Mouse (Mus musculus) hindbrain, embryonic 16.5 days (tissue): ENCODE measurements at regions not wholly inside any gene's neighbourhood (a gene's known extent, or its start where the extent isn't known, plus 50 kb on each side); places are given as distances from the start of the nearest gene placed in this dataset.
"Not testable (repeated sequence)": the region's sequence is repeated elsewhere in the genome, so short reads cannot be mapped to it uniquely, and the experiment has no call there.

ENCODE experiments used
- ATAC-seq: fragments of 200-750 bp; cut with Nextera tagmentation; 2 replicates; pipeline ENCODE4 v1.8.0; 2017; ENCODE audit warnings: moderate TSS enrichment, moderate library complexity
- H3K27ac ChIP-seq: fragments of 300-500 bp; sonication (generic); 2 replicates; pipeline ENCODE4 v1.5.1; 2014; ENCODE audit warnings: low read depth, mild to moderate bottlenecking, control low read depth, low read length, moderate library complexity
- H3K27me3 ChIP-seq: fragments of 300-500 bp; sonication (generic); replicated peaks from 2 replicates; pipeline ENCODE4 v1.6.1; 2014; ENCODE audit warnings: low read length; ENCODE audit not compliant: control insufficient read depth, insufficient read depth
- H3K36me3 ChIP-seq: fragments of 300-500 bp; sonication (generic); 2 replicates; pipeline ENCODE4 v1.6.1; 2014; ENCODE audit warnings: mild to moderate bottlenecking, low read length, moderate library complexity, mixed read lengths; ENCODE audit not compliant: control insufficient read depth, insufficient read depth
- H3K4me1 ChIP-seq: fragments of 300-500 bp; sonication (generic); 2 replicates; pipeline ENCODE4 v1.6.1; 2014; ENCODE audit warnings: low read depth, low read length; ENCODE audit not compliant: control insufficient read depth, insufficient read depth
- H3K4me2 ChIP-seq: fragments of 300-500 bp; sonication (generic); 2 replicates; pipeline ENCODE4 v1.6.1; 2014; ENCODE audit warnings: mild to moderate bottlenecking, low read length, control low read depth, moderate library complexity
- H3K4me3 ChIP-seq: fragments of 300-500 bp; sonication (generic); 2 replicates; pipeline ENCODE4 v1.5.1; 2014; ENCODE audit warnings: mild to moderate bottlenecking, low read length, control low read depth, moderate library complexity
- H3K9ac ChIP-seq: fragments of 300-500 bp; sonication (generic); 2 replicates; pipeline ENCODE4 v1.6.1; 2014; ENCODE audit warnings: low read depth, mild to moderate bottlenecking, control low read depth, low read length, moderate library complexity
- H3K9me3 ChIP-seq: fragments of 300-500 bp; sonication (generic); 2 replicates; pipeline ENCODE4 v1.6.1; 2014; ENCODE audit warnings: mild to moderate bottlenecking, low read length, moderate library complexity; ENCODE audit not compliant: control insufficient read depth
- WGBS: fragments of 180-500 bp; shearing (Covaris S2); extraction: QIAGEN DNeasy Blood & Tissue Kit; methylation state at CpG from one replicate; pipeline ENCODE4 v1.1.7; 2014; 5-methylcytosine and 5-hydroxymethylcytosine counted together

- WGBS, result 12% methylated on average over 4 of the region's 4 CpGs
- Histone ChIP-seq H3K4me3 (no peak overlapping the region), H3K36me3 (no peaks in the 10 kb centered on the region), H3K9ac (no peak overlapping the region), H3K4me1 (no peaks in the 10 kb centered on the region), H3K27ac (no peak overlapping the region), H3K9me3 (no peaks in the 10 kb centered on the region), H3K27me3 (no peaks in the 10 kb centered on the region), H3K4me2 (no peak overlapping the region)
- ATAC-seq, result peak; percentile 67
Observed at GRCm38 (mm10) chr3:98968811-98969210, 75.8 kb upstream of the Hao2 start.

- Histone ChIP-seq H3K4me2 (no peak overlapping the region), H3K9me3 (no peaks in the 10 kb centered on the region), H3K36me3 (no peaks in the 10 kb centered on the region), H3K4me1 (no peaks in the 10 kb centered on the region), H3K27me3 (no peaks in the 10 kb centered on the region), H3K27ac (no peak overlapping the region), H3K9ac (no peak overlapping the region), H3K4me3 (no peak overlapping the region)
- 6% methylated on average over 3 of the region's 3 CpGs for WGBS
- ATAC-seq, result no peak
Observed at GRCm38 (mm10) chr3:98975777-98976176, 82.7 kb upstream of the Hao2 start.

DNA sequence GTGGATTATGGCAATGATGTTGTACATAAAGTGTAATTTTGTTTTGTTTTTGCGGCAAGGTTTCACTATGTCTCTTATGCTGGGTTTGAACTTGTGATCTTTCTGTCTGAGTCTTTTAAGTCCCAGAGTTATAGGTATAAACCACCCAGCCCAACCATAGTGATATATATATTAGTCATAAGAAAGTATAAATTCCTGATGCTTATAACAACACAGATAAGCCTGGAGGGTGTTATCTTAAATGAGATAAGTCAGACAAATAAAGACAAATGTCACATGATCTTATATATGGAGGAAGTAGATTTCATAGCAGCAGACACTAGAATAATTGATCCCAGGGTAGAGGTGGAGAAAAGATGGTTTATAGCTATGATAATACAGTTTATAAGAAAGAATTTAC lies 89.7 kb upstream of the Hao2 start:
- H3K4me1 ChIP-seq, result no peaks in the 10 kb centered on the region
- H3K27ac ChIP-seq, result no peak overlapping the region
- H3K4me2 ChIP-seq, result no peak overlapping the region
- no peak for ATAC-seq
- no peak overlapping the region for H3K9ac ChIP-seq
- no peaks in the 10 kb centered on the region for H3K27me3 ChIP-seq
- no peaks in the 10 kb centered on the region for H3K36me3 ChIP-seq
- 95% methylated on average over 1 of the region's 1 CpGs for WGBS
- H3K9me3 ChIP-seq, result no peaks in the 10 kb centered on the region
- no peak overlapping the region for H3K4me3 ChIP-seq

DNA sequence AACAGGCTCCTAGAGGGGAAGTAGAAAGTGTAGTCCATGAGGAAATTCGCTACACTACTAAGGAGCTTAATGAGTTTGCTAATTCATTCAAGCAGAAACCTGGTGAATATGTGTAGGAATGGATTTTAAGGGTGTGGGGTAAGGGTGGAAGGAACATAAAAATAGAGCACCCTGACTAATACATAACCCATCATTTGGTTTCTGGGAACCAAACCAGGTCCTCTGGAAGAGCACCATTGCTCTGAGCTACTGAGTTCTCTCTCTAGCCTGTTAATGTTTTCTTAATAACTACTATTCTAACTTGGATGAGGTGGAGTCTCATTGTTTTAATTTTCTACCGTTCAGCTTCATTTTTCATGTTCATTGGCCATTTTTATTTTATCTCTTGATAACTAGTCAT lies 94.2 kb upstream of the Hao2 start:
- H3K4me3 ChIP-seq, H3K9me3 ChIP-seq, ATAC-seq, H3K4me2 ChIP-seq, H3K9ac ChIP-seq, H3K27me3 ChIP-seq, H3K27ac ChIP-seq, H3K36me3 ChIP-seq, H3K4me1 ChIP-seq: not testable (repeated sequence)
- 75% methylated on average over 2 of the region's 2 CpGs for WGBS

- Histone ChIP-seq H3K4me3 (no peak overlapping the region), H3K9ac (no peak overlapping the region), H3K9me3 (peaks cover 5% of the 10 kb centered on the region; the same call in 1 of the 2 replicates), H3K27ac (no peak overlapping the region), H3K36me3 (no peaks in the 10 kb centered on the region), H3K4me1 (no peaks in the 10 kb centered on the region), H3K4me2 (peak overlapping the region; percentile 11; the same call in 1 of the 2 replicates), H3K27me3 (no peaks in the 10 kb centered on the region)
- 20% methylated on average over 10 of the region's 10 CpGs for WGBS
- ATAC-seq, result peak; percentile 97
Observed at GRCm38 (mm10) chr3:98990801-98991200, 97.8 kb upstream of the Hao2 start.

DNA sequence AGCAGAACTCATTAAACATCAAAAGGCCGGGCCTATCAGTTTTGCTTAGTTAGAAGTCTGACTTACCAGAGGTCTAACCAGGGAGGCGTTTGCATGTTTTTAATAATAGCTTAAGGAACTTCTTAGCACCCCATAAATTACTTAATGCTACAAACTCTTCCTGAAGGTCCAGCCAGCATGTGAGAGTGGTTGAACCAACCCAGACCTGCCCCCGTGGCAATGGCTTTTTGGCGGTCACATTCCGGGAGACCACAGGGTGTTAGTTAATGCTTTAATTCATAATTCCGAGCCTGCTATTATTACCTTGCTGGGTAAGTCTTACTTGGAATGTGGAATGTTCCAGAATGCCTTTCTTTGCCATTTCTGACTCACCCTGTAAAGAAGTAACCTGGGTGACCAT lies 98.2 kb upstream of the Hao2 start:
- Histone ChIP-seq H3K9me3 (peaks cover 5% of the 10 kb centered on the region; the same call in 1 of the 2 replicates), H3K9ac (no peak overlapping the region), H3K27me3 (no peaks in the 10 kb centered on the region), H3K27ac (no peak overlapping the region), H3K4me2 (no peak overlapping the region), H3K36me3 (no peaks in the 10 kb centered on the region), H3K4me1 (no peaks in the 10 kb centered on the region), H3K4me3 (no peak overlapping the region)
- ATAC-seq, result no peak
- 80% methylated on average over 6 of the region's 6 CpGs for WGBS

GRCm38 (mm10) chr3:98994086-98994485 lies 101.0 kb upstream of the Hao2 start:
- H3K27ac ChIP-seq, result no peak overlapping the region
- no peak overlapping the region for H3K4me3 ChIP-seq
- no peak overlapping the region for H3K9ac ChIP-seq
- no peaks in the 10 kb centered on the region for H3K27me3 ChIP-seq
- H3K9me3 ChIP-seq, result peaks cover 5% of the 10 kb centered on the region; the same call in 1 of the 2 replicates
- H3K4me2 ChIP-seq, result no peak overlapping the region
- no peaks in the 10 kb centered on the region for H3K4me1 ChIP-seq
- ATAC-seq, result no peak
- no peaks in the 10 kb centered on the region for H3K36me3 ChIP-seq

DNA sequence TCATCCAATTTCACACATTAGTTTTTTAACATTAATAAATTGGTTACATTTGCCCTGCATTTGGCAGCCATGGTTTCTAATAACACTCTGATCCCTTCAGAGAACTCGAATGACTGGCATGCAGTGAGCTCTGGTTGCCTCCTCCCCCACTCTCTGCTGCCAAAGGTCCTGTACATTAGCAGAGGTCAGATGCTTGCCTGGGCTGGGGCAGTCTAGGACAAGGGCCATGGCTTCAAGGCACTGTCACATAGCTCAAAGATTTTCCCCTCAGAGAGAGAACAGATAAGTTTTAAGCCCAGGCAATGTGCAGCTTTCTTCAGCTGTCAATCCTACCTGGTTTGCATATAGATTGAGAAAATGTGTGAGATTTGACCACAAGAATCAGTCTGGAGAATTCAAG lies 110.2 kb upstream of the Wars2 start:
- no peaks in the 10 kb centered on the region for H3K9me3 ChIP-seq
- H3K27ac ChIP-seq, result no peak overlapping the region
- H3K4me2 ChIP-seq, result no peak overlapping the region
- no peaks in the 10 kb centered on the region for H3K27me3 ChIP-seq
- no peaks in the 10 kb centered on the region for H3K4me1 ChIP-seq
- ATAC-seq, result no peak
- WGBS, result 39% methylated on average over 1 of the region's 1 CpGs
- no peaks in the 10 kb centered on the region for H3K36me3 ChIP-seq
- no peak overlapping the region for H3K4me3 ChIP-seq
- H3K9ac ChIP-seq, result no peak overlapping the region

DNA sequence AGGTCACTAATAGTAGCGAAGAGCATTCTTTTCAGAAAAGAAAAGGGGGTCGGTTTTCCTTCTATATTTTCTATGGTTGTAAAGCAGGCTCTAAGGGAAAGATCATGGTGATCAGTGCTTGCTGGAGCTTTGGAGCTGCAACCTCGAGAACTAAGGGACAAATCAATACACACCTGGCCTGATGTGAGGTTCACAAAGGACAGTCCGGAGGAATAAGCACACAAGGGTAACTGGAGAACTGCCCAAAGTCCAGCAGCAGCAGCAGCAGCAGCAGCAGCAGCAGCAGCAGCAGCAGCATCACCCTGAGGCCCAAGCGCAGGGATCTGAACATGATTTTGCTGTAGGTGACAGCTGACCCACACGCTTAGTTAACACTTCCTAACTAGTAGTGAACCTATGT lies 94.7 kb upstream of the Wars2 start:
- Histone ChIP-seq H3K9ac (no peak overlapping the region), H3K4me1 (no peaks in the 10 kb centered on the region), H3K36me3 (no peaks in the 10 kb centered on the region), H3K9me3 (no peaks in the 10 kb centered on the region), H3K4me3 (no peak overlapping the region), H3K27ac (no peak overlapping the region), H3K27me3 (no peaks in the 10 kb centered on the region), H3K4me2 (no peak overlapping the region)
- ATAC-seq, result no peak
- 84% methylated on average over 6 of the region's 6 CpGs for WGBS

- H3K4me3 ChIP-seq, result no peak overlapping the region
- WGBS, result 75% methylated on average over 5 of the region's 5 CpGs
Observed at GRCm38 (mm10) chr3:99047156-99047555, 93.7 kb upstream of the Wars2 start.

More at GRCm38 (mm10) chr3:99047156-99047555, 93.7 kb upstream of the Wars2 start:
- no peaks in the 10 kb centered on the region for H3K9me3 ChIP-seq
- no peak overlapping the region for H3K4me2 ChIP-seq
- no peaks in the 10 kb centered on the region for H3K4me1 ChIP-seq
- H3K9ac ChIP-seq, result no peak overlapping the region
- ATAC-seq, result no peak
- no peaks in the 10 kb centered on the region for H3K27me3 ChIP-seq
- H3K36me3 ChIP-seq, result no peaks in the 10 kb centered on the region
- no peak overlapping the region for H3K27ac ChIP-seq
